Mouse (Mus musculus): Measurements from ENCODE around the gene Erp44. TPM values are rescaled to one million over a fixed set of nuclear protein-coding genes. Genes with fewer than 3 reads are reported as not detected.

Gene Erp44
- polyA plus RNA-seq, 1 experiment from 2014 or later = 78.8 TPM

GRCm38 (mm10) chr4:48155864-48156263, 123.5 kb downstream of the Erp44 start:
- no peaks in the 10 kb centered on the region for H3K36me3 ChIP-seq (ENCODE audit: control insufficient read depth, insufficient read depth, low read length)
- WGBS = 64% methylated on average over 1 of the region's 1 CpGs
- H3K9me3 ChIP-seq (ENCODE audit: control insufficient read depth, low read length) = no peaks in the 10 kb centered on the region
- H3K4me1 ChIP-seq (replicated peaks; ENCODE audit: control insufficient read depth, insufficient read depth, low read length) = no peaks in the 10 kb centered on the region
- H3K27ac ChIP-seq (ENCODE audit: low read depth, low read length) = no peak overlapping the region
- no peak overlapping the region for H3K4me2 ChIP-seq (replicated peaks; ENCODE audit: low read depth, low read length)
- DNase-seq (ENCODE audit: low spot score) (no peak), ATAC-seq (ENCODE audit: low FRiP score) (no peak)
- H3K27me3 ChIP-seq (ENCODE audit: control insufficient read depth, insufficient read depth, low read length) = no peaks in the 10 kb centered on the region
- H3K9ac ChIP-seq (ENCODE audit: low read depth, low read length) = no peak overlapping the region
- no peak overlapping the region for H3K4me3 ChIP-seq (ENCODE audit: low read depth, low read length)

- no peak overlapping the region for H3K4me2 ChIP-seq (replicated peaks; ENCODE audit: low read depth, low read length)
- no peaks in the 10 kb centered on the region for H3K27me3 ChIP-seq (ENCODE audit: control insufficient read depth, insufficient read depth, low read length)
- DNase-seq (ENCODE audit: low spot score) (no peak), ATAC-seq (ENCODE audit: low FRiP score) (no peak)
- no peak overlapping the region for H3K4me3 ChIP-seq (ENCODE audit: low read depth, low read length)
- 90% methylated on average over 5 of the region's 5 CpGs for WGBS
- H3K9ac ChIP-seq (ENCODE audit: low read depth, low read length) = no peak overlapping the region
- H3K4me1 ChIP-seq (replicated peaks; ENCODE audit: control insufficient read depth, insufficient read depth, low read length) = no peaks in the 10 kb centered on the region
- no peaks in the 10 kb centered on the region for H3K9me3 ChIP-seq (ENCODE audit: control insufficient read depth, low read length)
- H3K36me3 ChIP-seq (ENCODE audit: control insufficient read depth, insufficient read depth, low read length) = no peaks in the 10 kb centered on the region
- no peak overlapping the region for H3K27ac ChIP-seq (ENCODE audit: low read depth, low read length)
Observed at GRCm38 (mm10) chr4:48153229-48153628, 126.1 kb downstream of the Erp44 start.

- H3K36me3 ChIP-seq (ENCODE audit: control insufficient read depth, insufficient read depth, low read length) = no peaks in the 10 kb centered on the region
- H3K27me3 ChIP-seq (ENCODE audit: control insufficient read depth, insufficient read depth, low read length) = no peaks in the 10 kb centered on the region
- no peak overlapping the region for H3K27ac ChIP-seq (ENCODE audit: low read depth, low read length)
- H3K9ac ChIP-seq (ENCODE audit: low read depth, low read length) = no peak overlapping the region
- ATAC-seq (ENCODE audit: low FRiP score) (no peak), DNase-seq (ENCODE audit: low spot score) (no peak)
- no peak overlapping the region for H3K4me3 ChIP-seq (ENCODE audit: low read depth, low read length)
- H3K4me2 ChIP-seq (replicated peaks; ENCODE audit: low read depth, low read length) = no peak overlapping the region
- H3K9me3 ChIP-seq (ENCODE audit: control insufficient read depth, low read length) = no peaks in the 10 kb centered on the region
- no peaks in the 10 kb centered on the region for H3K4me1 ChIP-seq (replicated peaks; ENCODE audit: control insufficient read depth, insufficient read depth, low read length)
- 93% methylated on average over 2 of the region's 2 CpGs for WGBS
Observed at GRCm38 (mm10) chr4:48149492-48149891, 129.9 kb downstream of the Erp44 start.

MicroRNAs encoded within 50 kb of the gene (microRNA counts, 519-probe panel; counts per million panel counts)
- not detected for microRNA mmu-miR-1958

Other genes with a start within 250 kb of the Erp44 start
- 1.2 and 1.7 TPM in 2 replicates for gene Nr4a3, start 234.4 kb downstream of the Erp44 start, polyA plus RNA-seq (2014; fragmentation: Nextera tagmentation; extraction: Ambion mirVana)
- 24.9 and 29.4 TPM in 2 replicates for gene Stx17, start 154.6 kb downstream of the Erp44 start, polyA plus RNA-seq (2014; fragmentation: Nextera tagmentation; extraction: Ambion mirVana)
- 6.7 and 9.4 TPM in 2 replicates for gene Invs, start 202 bp upstream of the Erp44 start, polyA plus RNA-seq (2014; fragmentation: Nextera tagmentation; extraction: Ambion mirVana)
- gene Tex10, start 193.9 kb upstream of the Erp44 start, polyA plus RNA-seq (2014; fragmentation: Nextera tagmentation; extraction: Ambion mirVana) = 75.3 and 75.4 TPM in 2 replicates